Mouse (Mus musculus): Measurements from ENCODE around the gene Wnt6. TPM values are rescaled to one million over a fixed set of nuclear protein-coding genes. Genes with fewer than 3 reads are reported as not detected.

Gene Wnt6
- polyA plus RNA-seq, 1 experiment from 2014 or later, result 1.8 TPM

Other genes with a start within 250 kb of the Wnt6 start
- gene Plcd4, start 229.0 kb upstream of the Wnt6 start, polyA plus RNA-seq (2015; fragmentation: Nextera tagmentation; extraction: Ambion mirVana), result 0.69 and 1.1 TPM in 2 replicates
- gene Usp37, start 227.6 kb upstream of the Wnt6 start, polyA plus RNA-seq (2015; fragmentation: Nextera tagmentation; extraction: Ambion mirVana), result 24.1 and 26.6 TPM in 2 replicates
- 5.8 and 5.9 TPM in 2 replicates for gene Zfp142, start 183.6 kb upstream of the Wnt6 start, polyA plus RNA-seq (2015; fragmentation: Nextera tagmentation; extraction: Ambion mirVana)
- gene Bcs1l, start 183.6 kb upstream of the Wnt6 start, polyA plus RNA-seq (2015; fragmentation: Nextera tagmentation; extraction: Ambion mirVana), result 16.5 and 17.1 TPM in 2 replicates
- gene Rnf25, start 170.5 kb upstream of the Wnt6 start, polyA plus RNA-seq (2015; fragmentation: Nextera tagmentation; extraction: Ambion mirVana), result 31.4 and 31.8 TPM in 2 replicates
- 3.3 and 5.9 TPM in 2 replicates for gene Stk36, start 170.4 kb upstream of the Wnt6 start, polyA plus RNA-seq (2015; fragmentation: Nextera tagmentation; extraction: Ambion mirVana)
- 9.1 and 9.4 TPM in 2 replicates for gene Ttll4, start 110.1 kb upstream of the Wnt6 start, polyA plus RNA-seq (2015; fragmentation: Nextera tagmentation; extraction: Ambion mirVana)
- gene Cyp27a1, start 58.3 kb upstream of the Wnt6 start, polyA plus RNA-seq (2015; fragmentation: Nextera tagmentation; extraction: Ambion mirVana), result 6.1 and 7.9 TPM in 2 replicates
- 0.28 and 0.36 TPM in 2 replicates for gene Prkag3, start 22.7 kb upstream of the Wnt6 start, polyA plus RNA-seq (2015; fragmentation: Nextera tagmentation; extraction: Ambion mirVana)
- gene Wnt10a, start 19.6 kb downstream of the Wnt6 start, polyA plus RNA-seq (2015; fragmentation: Nextera tagmentation; extraction: Ambion mirVana), result 2.6 and 3.5 TPM in 2 replicates
- gene Cdk5r2, start 83.0 kb downstream of the Wnt6 start, polyA plus RNA-seq (2015; fragmentation: Nextera tagmentation; extraction: Ambion mirVana), result 0.18 TPM in 2 replicates
- 1.6 TPM in 2 replicates for gene Fev, start 113.5 kb downstream of the Wnt6 start, polyA plus RNA-seq (2015; fragmentation: Nextera tagmentation; extraction: Ambion mirVana)
- gene Cryba2, start 121.3 kb downstream of the Wnt6 start, polyA plus RNA-seq (2015; fragmentation: Nextera tagmentation; extraction: Ambion mirVana), result 2.2 and 3.9 TPM in 2 replicates
- gene Cfap65, start 163.7 kb downstream of the Wnt6 start, polyA plus RNA-seq (2015; fragmentation: Nextera tagmentation; extraction: Ambion mirVana), result 0.06 TPM in 1 of 2 replicates, not detected in the other
- gene Ihh, start 179.8 kb downstream of the Wnt6 start, polyA plus RNA-seq (2015; fragmentation: Nextera tagmentation; extraction: Ambion mirVana), result 24.3 and 31.0 TPM in 2 replicates

All from stomach, embryonic 15.5 days (tissue).